Mouse (Mus musculus): Measurements from ENCODE around the gene Gm28230.

Gene Gm28230

GRCm38 (mm10) chr2:74763245-74763735 lies 36.8 kb downstream of the Gm28230 start:
- no peak for DNase-seq (ENCODE audit: low read depth, low spot score)

- no peak for DNase-seq (ENCODE audit: low read depth, low spot score)
Observed at GRCm38 (mm10) chr2:74763976-74764375, 37.4 kb downstream of the Gm28230 start.

- no peak for DNase-seq (ENCODE audit: low read depth, low spot score)
Observed at GRCm38 (mm10) chr2:74774359-74774758, 47.8 kb downstream of the Gm28230 start.

- no peak for DNase-seq (ENCODE audit: low read depth, low spot score)
Observed at GRCm38 (mm10) chr2:74777536-74778275, 51.2 kb downstream of the Gm28230 start.

GRCm38 (mm10) chr2:74781386-74781785 lies 54.9 kb downstream of the Gm28230 start:
- DNase-seq (ENCODE audit: low read depth, low spot score) = no peak

GRCm38 (mm10) chr2:74795531-74795930 lies 69.0 kb downstream of the Gm28230 start:
- DNase-seq (ENCODE audit: low read depth, low spot score) = no peak

Data from retina, postnatal 7 days (tissue).